Mouse (Mus musculus) lung, postnatal 0 days (tissue): ENCODE data around the gene Gnai3.

Experiments
- CTCF ChIP-seq: IDR thresholded peaks from 2 replicates; pipeline ENCODE4 v1.5.1; 2016; ENCODE audit warnings: antibody characterized with exemption, mild to moderate bottlenecking
- EP300 ChIP-seq: IDR thresholded peaks from 2 replicates; pipeline ENCODE4 v1.6.1; 2016; ENCODE audit warnings: antibody characterized with exemption, mild to moderate bottlenecking, control low read depth

GRCm38 (mm10) chr3:108111320-108111719 lies 34.6 kb downstream of the Gnai3 start:
- no peak for TF ChIP-seq CTCF
- TF ChIP-seq EP300, result no peak
